Mouse (Mus musculus): ENCODE results near the gene Rasgef1b. TPM values are rescaled to one million over a fixed set of nuclear protein-coding genes. Genes with fewer than 3 reads are reported as not detected.

Rasgef1b gene
- 59.7 and 69.0 TPM in 2 replicates for polyA plus RNA-seq (2015; fragmentation: Nextera tagmentation; extraction: Ambion mirVana)

GRCm38 (mm10) chr5:99728649-99729212 lies at the start of gene Rasgef1b:
Rasgef1b (minus strand) TSS chr5:99729065.
- peak within 1 kb of the TSS; percentile 73 for H3K4me3 ChIP-seq (ENCODE audit: low read depth, low read length)
- H3K27ac ChIP-seq (ENCODE audit: low read length) = peak within 1 kb of the TSS; percentile 90
- peaks cover 5% of the 10 kb centered on the region; the same call in 1 of the 2 replicates for H3K4me1 ChIP-seq (ENCODE audit: control insufficient read depth, insufficient read depth, low read length)
- peak; percentile 91 for ATAC-seq
- no peaks in the 10 kb centered on the region for H3K36me3 ChIP-seq (ENCODE audit: control insufficient read depth, insufficient read depth, low read length)
- H3K9me3 ChIP-seq (replicated peaks; ENCODE audit: control insufficient read depth, low read length, poor library complexity, severe bottlenecking) = no peaks in the 10 kb centered on the region
- peak within 1 kb of the TSS; percentile 86 for H3K9ac ChIP-seq (ENCODE audit: low read depth, low read length)
- H3K27me3 ChIP-seq (ENCODE audit: control insufficient read depth, insufficient read depth, low read depth, low read length) = no peaks in the 10 kb centered on the region
- peak within 1 kb of the TSS; percentile 65 for H3K4me2 ChIP-seq (ENCODE audit: low read length)
- WGBS = 0% methylated on average over 46 of the region's 53 CpGs

- ATAC-seq = 0 out of 2 replicates have a peak, but pooled peaks have one; percentile 40
- H3K4me2 ChIP-seq (ENCODE audit: low read length) = no peak overlapping the region
- no peaks in the 10 kb centered on the region for H3K36me3 ChIP-seq (ENCODE audit: control insufficient read depth, insufficient read depth, low read length)
- H3K27ac ChIP-seq (ENCODE audit: low read length) = no peak overlapping the region
- 63% methylated on average over 16 of the region's 16 CpGs for WGBS
- no peaks in the 10 kb centered on the region for H3K27me3 ChIP-seq (ENCODE audit: control insufficient read depth, insufficient read depth, low read depth, low read length)
- H3K4me1 ChIP-seq (ENCODE audit: control insufficient read depth, insufficient read depth, low read length) = no peaks in the 10 kb centered on the region; the same call in 1 of the 2 replicates
- H3K9ac ChIP-seq (ENCODE audit: low read depth, low read length) = no peak overlapping the region
- H3K9me3 ChIP-seq (replicated peaks; ENCODE audit: control insufficient read depth, low read length, poor library complexity, severe bottlenecking) = no peaks in the 10 kb centered on the region
- no peak overlapping the region for H3K4me3 ChIP-seq (ENCODE audit: low read depth, low read length)
These were observed 46.5 kb upstream of the Rasgef1b start for GRCm38 (mm10) chr5:99775342-99775741.

- ATAC-seq = peak; percentile 51
- Histone ChIP-seq H3K36me3 (ENCODE audit: control insufficient read depth, insufficient read depth, low read length) (no peaks in the 10 kb centered on the region), H3K9me3 (replicated peaks; ENCODE audit: control insufficient read depth, low read length, poor library complexity, severe bottlenecking) (no peaks in the 10 kb centered on the region), H3K4me3 (ENCODE audit: low read depth, low read length) (no peak overlapping the region), H3K27me3 (ENCODE audit: control insufficient read depth, insufficient read depth, low read depth, low read length) (no peaks in the 10 kb centered on the region), H3K4me2 (ENCODE audit: low read length) (0 out of 2 replicates have a peak overlapping the region, but pooled peaks have one; percentile 10), H3K9ac (ENCODE audit: low read depth, low read length) (no peak overlapping the region), H3K4me1 (ENCODE audit: control insufficient read depth, insufficient read depth, low read length) (no peaks in the 10 kb centered on the region; the same call in 1 of the 2 replicates), H3K27ac (ENCODE audit: low read length) (no peak overlapping the region)
- WGBS = 56% methylated on average over 9 of the region's 9 CpGs
These were observed 44.4 kb upstream of the Rasgef1b start for GRCm38 (mm10) chr5:99773265-99773664.

GRCm38 (mm10) chr5:99764246-99764645 lies 35.4 kb upstream of the Rasgef1b start:
- Histone ChIP-seq H3K4me3 (ENCODE audit: low read depth, low read length) (no peak overlapping the region), H3K4me1 (ENCODE audit: control insufficient read depth, insufficient read depth, low read length) (no peaks in the 10 kb centered on the region; the same call in 1 of the 2 replicates), H3K9ac (ENCODE audit: low read depth, low read length) (no peak overlapping the region), H3K9me3 (replicated peaks; ENCODE audit: control insufficient read depth, low read length, poor library complexity, severe bottlenecking) (no peaks in the 10 kb centered on the region), H3K27me3 (ENCODE audit: control insufficient read depth, insufficient read depth, low read depth, low read length) (no peaks in the 10 kb centered on the region), H3K36me3 (ENCODE audit: control insufficient read depth, insufficient read depth, low read length) (no peaks in the 10 kb centered on the region), H3K27ac (ENCODE audit: low read length) (no peak overlapping the region), H3K4me2 (ENCODE audit: low read length) (no peak overlapping the region)
- WGBS = 72% methylated on average over 3 of the region's 3 CpGs
- ATAC-seq = no peak

- no peak overlapping the region for H3K9ac ChIP-seq (ENCODE audit: low read depth, low read length)
These were observed 30.0 kb upstream of the Rasgef1b start for GRCm38 (mm10) chr5:99758859-99759258.

GRCm38 (mm10) chr5:99753843-99754242 lies 25.0 kb upstream of the Rasgef1b start:
- Histone ChIP-seq H3K9me3 (replicated peaks; ENCODE audit: control insufficient read depth, low read length, poor library complexity, severe bottlenecking) (no peaks in the 10 kb centered on the region), H3K36me3 (ENCODE audit: control insufficient read depth, insufficient read depth, low read length) (no peaks in the 10 kb centered on the region), H3K27me3 (ENCODE audit: control insufficient read depth, insufficient read depth, low read depth, low read length) (no peaks in the 10 kb centered on the region), H3K27ac (ENCODE audit: low read length) (no peak overlapping the region; the same call in 1 of the 2 replicates), H3K4me1 (ENCODE audit: control insufficient read depth, insufficient read depth, low read length) (peaks cover 11% of the 10 kb centered on the region; the same call in 1 of the 2 replicates), H3K4me2 (ENCODE audit: low read length) (peak overlapping the region; percentile 31), H3K4me3 (ENCODE audit: low read depth, low read length) (0 out of 2 replicates have a peak overlapping the region, but pooled peaks have one; percentile 2), H3K9ac (ENCODE audit: low read depth, low read length) (0 out of 2 replicates have a peak overlapping the region, but pooled peaks have one; percentile 34)
- WGBS = 77% methylated on average over 12 of the region's 12 CpGs
- ATAC-seq = 0 out of 2 replicates have a peak, but pooled peaks have one; percentile 11

More at GRCm38 (mm10) chr5:99758859-99759258, 30.0 kb upstream of the Rasgef1b start:
- Histone ChIP-seq H3K36me3 (ENCODE audit: control insufficient read depth, insufficient read depth, low read length) (no peaks in the 10 kb centered on the region), H3K27ac (ENCODE audit: low read length) (no peak overlapping the region), H3K9me3 (replicated peaks; ENCODE audit: control insufficient read depth, low read length, poor library complexity, severe bottlenecking) (no peaks in the 10 kb centered on the region), H3K4me3 (ENCODE audit: low read depth, low read length) (no peak overlapping the region), H3K4me1 (ENCODE audit: control insufficient read depth, insufficient read depth, low read length) (peaks cover 4% of the 10 kb centered on the region; the same call in 1 of the 2 replicates), H3K4me2 (ENCODE audit: low read length) (no peak overlapping the region), H3K27me3 (ENCODE audit: control insufficient read depth, insufficient read depth, low read depth, low read length) (no peaks in the 10 kb centered on the region)
- ATAC-seq = no peak; the same call in 1 of the 2 replicates
- 22% methylated on average over 5 of the region's 5 CpGs for WGBS

- Histone ChIP-seq H3K9me3 (replicated peaks; ENCODE audit: control insufficient read depth, low read length, poor library complexity, severe bottlenecking) (no peaks in the 10 kb centered on the region), H3K27me3 (ENCODE audit: control insufficient read depth, insufficient read depth, low read depth, low read length) (no peaks in the 10 kb centered on the region), H3K4me3 (ENCODE audit: low read depth, low read length) (peak overlapping the region; percentile 2; the same call in 1 of the 2 replicates), H3K4me2 (ENCODE audit: low read length) (peak overlapping the region; percentile 31), H3K4me1 (ENCODE audit: control insufficient read depth, insufficient read depth, low read length) (peaks cover 9% of the 10 kb centered on the region; the same call in 1 of the 2 replicates), H3K36me3 (ENCODE audit: control insufficient read depth, insufficient read depth, low read length) (no peaks in the 10 kb centered on the region), H3K9ac (ENCODE audit: low read depth, low read length) (0 out of 2 replicates have a peak overlapping the region, but pooled peaks have one; percentile 45), H3K27ac (ENCODE audit: low read length) (peak overlapping the region; percentile 37; the same call in 1 of the 2 replicates)
- WGBS = 47% methylated on average over 13 of the region's 13 CpGs
- no peak for ATAC-seq
These were observed 24.5 kb upstream of the Rasgef1b start for GRCm38 (mm10) chr5:99753368-99753767.

- Histone ChIP-seq H3K4me3 (ENCODE audit: low read depth, low read length) (no peak overlapping the region), H3K4me1 (ENCODE audit: control insufficient read depth, insufficient read depth, low read length) (peaks cover 9% of the 10 kb centered on the region; the same call in 1 of the 2 replicates), H3K9me3 (replicated peaks; ENCODE audit: control insufficient read depth, low read length, poor library complexity, severe bottlenecking) (no peaks in the 10 kb centered on the region), H3K36me3 (ENCODE audit: control insufficient read depth, insufficient read depth, low read length) (no peaks in the 10 kb centered on the region), H3K27ac (ENCODE audit: low read length) (no peak overlapping the region), H3K27me3 (ENCODE audit: control insufficient read depth, insufficient read depth, low read depth, low read length) (no peaks in the 10 kb centered on the region), H3K4me2 (ENCODE audit: low read length) (peak overlapping the region; percentile 31; the same call in 1 of the 2 replicates), H3K9ac (ENCODE audit: low read depth, low read length) (0 out of 2 replicates have a peak overlapping the region, but pooled peaks have one; percentile 45)
- 65% methylated on average over 5 of the region's 5 CpGs for WGBS
- no peak for ATAC-seq
These were observed 23.9 kb upstream of the Rasgef1b start for GRCm38 (mm10) chr5:99752670-99753231.

GRCm38 (mm10) chr5:99748417-99748816 lies 19.6 kb upstream of the Rasgef1b start:
- H3K4me2 ChIP-seq (ENCODE audit: low read length) = no peak overlapping the region
- no peaks in the 10 kb centered on the region for H3K9me3 ChIP-seq (replicated peaks; ENCODE audit: control insufficient read depth, low read length, poor library complexity, severe bottlenecking)
- H3K27ac ChIP-seq (ENCODE audit: low read length) = no peak overlapping the region
- no peak overlapping the region for H3K4me3 ChIP-seq (ENCODE audit: low read depth, low read length)
- H3K27me3 ChIP-seq (ENCODE audit: control insufficient read depth, insufficient read depth, low read depth, low read length) = no peaks in the 10 kb centered on the region
- no peak overlapping the region for H3K9ac ChIP-seq (ENCODE audit: low read depth, low read length)
- no peaks in the 10 kb centered on the region for H3K36me3 ChIP-seq (ENCODE audit: control insufficient read depth, insufficient read depth, low read length)
- peaks cover 7% of the 10 kb centered on the region; the same call in 1 of the 2 replicates for H3K4me1 ChIP-seq (ENCODE audit: control insufficient read depth, insufficient read depth, low read length)
- ATAC-seq = no peak
- 60% methylated on average over 10 of the region's 10 CpGs for WGBS

All from midbrain, embryonic 16.5 days (tissue).